Mouse (Mus musculus) ES-Bruce4 (cell line): Measurements from ENCODE around the gene A030014E15Rik. TPM values are rescaled to one million over a fixed set of nuclear protein-coding genes. Genes with fewer than 3 reads are reported as not detected.
"Not testable (repeated sequence)": the region's sequence is repeated elsewhere in the genome, so short reads cannot be mapped to it uniquely, and the experiment has no call there.

ENCODE experiments used
- H3K27ac ChIP-seq: 2 replicates; pipeline ENCODE4 v1.5.1; 2012; ENCODE audit warnings: low read length, inconsistent platforms; ENCODE audit not compliant: insufficient read depth
- H3K27me3 ChIP-seq: 2 replicates; pipeline ENCODE4 v1.6.1; 2012; ENCODE audit warnings: mild to moderate bottlenecking, low read length, inconsistent platforms; ENCODE audit not compliant: control insufficient read depth, poor library complexity, insufficient read depth, severe bottlenecking
- H3K36me3 ChIP-seq: 2 replicates; pipeline ENCODE4 v1.6.1; 2012; ENCODE audit warnings: inconsistent platforms, mild to moderate bottlenecking, low read length, moderate library complexity; ENCODE audit not compliant: control insufficient read depth, poor library complexity, insufficient read depth, severe bottlenecking
- H3K4me1 ChIP-seq: one replicate; pipeline ENCODE4 v1.8.1; 2011; ENCODE audit warnings: low read length; ENCODE audit not compliant: control insufficient read depth, insufficient read depth
- H3K4me3 ChIP-seq: 2 replicates; pipeline ENCODE4 v1.5.1; 2011; ENCODE audit warnings: low read depth, mild to moderate bottlenecking, low read length
- H3K9ac ChIP-seq: 2 replicates; pipeline ENCODE4 v1.6.1; 2012; ENCODE audit warnings: low read depth, mild to moderate bottlenecking, inconsistent platforms; ENCODE audit not compliant: poor library complexity, severe bottlenecking
- H3K9me3 ChIP-seq: replicated peaks from 2 replicates; pipeline ENCODE4 v1.6.1; 2012; ENCODE audit warnings: mild to moderate bottlenecking, low read length, inconsistent platforms; ENCODE audit not compliant: control insufficient read depth, poor library complexity, insufficient read depth, severe bottlenecking
- CTCF ChIP-seq: IDR thresholded peaks from one replicate; pipeline ENCODE4 v1.8.1; 2011; ENCODE audit warnings: low read depth, low read length
- EP300 ChIP-seq: IDR thresholded peaks from 2 replicates; pipeline ENCODE4 v1.6.1; 2011; ENCODE audit warnings: low read depth, low read length; ENCODE audit not compliant: insufficient read depth
- POLR2A ChIP-seq: IDR thresholded peaks from one replicate; pipeline ENCODE4 v1.8.1; 2011; ENCODE audit warnings: low read length; ENCODE audit not compliant: insufficient read depth
- polyA plus RNA-seq: library from polyadenylated mRNA; stranded (reverse); fragments of >200 nt; gene quantifications from 2 replicates; pipeline ENCODE4 v1.2.4, GENCODE M21; 2011; ENCODE audit warnings: low read depth; ENCODE audit not compliant: missing spikeins, insufficient read depth, insufficient read length

Gene A030014E15Rik
- polyA plus RNA-seq, 1 experiment, result not detected

DNA sequence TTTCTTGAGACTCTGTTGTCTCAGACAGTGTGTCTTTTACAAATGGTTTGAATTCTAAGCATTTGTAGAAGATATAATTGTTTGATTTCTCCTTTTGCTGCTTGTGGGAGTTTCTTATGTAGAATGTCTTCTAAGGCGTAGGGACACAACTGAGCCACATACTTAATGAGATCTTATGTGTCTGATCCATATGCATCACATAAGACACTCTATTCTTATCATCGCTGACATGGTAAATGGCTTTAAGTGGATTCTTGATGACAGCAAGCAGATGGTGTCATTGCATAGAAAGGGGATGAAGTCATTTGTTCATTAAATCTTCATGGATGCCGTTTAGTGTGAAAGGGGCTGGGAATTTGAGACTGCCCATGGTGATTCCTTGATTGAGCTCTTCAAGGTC is 18.8 kb upstream of the A030014E15Rik start:
- H3K27ac ChIP-seq, result no peak overlapping the region
- no peaks in the 10 kb centered on the region for H3K4me1 ChIP-seq
- no peak overlapping the region for H3K4me3 ChIP-seq
- TF ChIP-seq POLR2A, result no peak
- H3K36me3 ChIP-seq, result peaks cover 10% of the 10 kb centered on the region
- H3K27me3 ChIP-seq, result no peaks in the 10 kb centered on the region; the same call in 1 of the 2 replicates
- H3K9me3 ChIP-seq, result no peaks in the 10 kb centered on the region
- H3K9ac ChIP-seq, result no peak overlapping the region

DNA sequence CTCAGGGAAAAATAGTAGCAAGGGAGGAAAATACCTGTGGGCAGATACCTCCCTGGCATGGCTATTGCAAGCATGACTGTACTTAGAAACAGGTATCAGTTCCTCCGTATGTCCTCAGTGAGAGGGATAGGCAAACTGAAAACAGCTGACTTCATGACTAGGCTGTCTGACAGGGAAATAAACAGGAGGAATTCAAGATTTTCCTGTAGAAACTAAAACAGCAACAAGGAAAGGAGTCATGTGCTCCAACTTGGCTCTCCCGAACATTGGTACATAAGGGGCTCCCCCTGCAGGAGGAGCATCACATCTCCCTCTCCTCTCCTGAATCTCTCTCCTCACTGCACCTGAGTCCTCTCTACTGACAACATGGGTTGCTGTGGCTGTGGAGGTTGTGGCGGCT is 11.7 kb upstream of the A030014E15Rik start, which contains the start of gene A030005L19Rik:
Gene A030005L19Rik (plus strand): TSS at position 301 of the 400 bp plus-strand sequence.
- H3K9ac ChIP-seq, result no peak within 1 kb of the TSS
- no peaks in the 10 kb centered on the region for H3K4me1 ChIP-seq
- no peak within 1 kb of the TSS for H3K27ac ChIP-seq
- TF ChIP-seq POLR2A, result no peak
- TF ChIP-seq CTCF, result peak; percentile 18
- TF ChIP-seq EP300, result no peak
- no peak within 1 kb of the TSS for H3K4me3 ChIP-seq
- H3K27me3 ChIP-seq, result no peaks in the 10 kb centered on the region; the same call in 1 of the 2 replicates
- no peaks in the 10 kb centered on the region for H3K9me3 ChIP-seq
- H3K36me3 ChIP-seq, result no peaks in the 10 kb centered on the region

DNA sequence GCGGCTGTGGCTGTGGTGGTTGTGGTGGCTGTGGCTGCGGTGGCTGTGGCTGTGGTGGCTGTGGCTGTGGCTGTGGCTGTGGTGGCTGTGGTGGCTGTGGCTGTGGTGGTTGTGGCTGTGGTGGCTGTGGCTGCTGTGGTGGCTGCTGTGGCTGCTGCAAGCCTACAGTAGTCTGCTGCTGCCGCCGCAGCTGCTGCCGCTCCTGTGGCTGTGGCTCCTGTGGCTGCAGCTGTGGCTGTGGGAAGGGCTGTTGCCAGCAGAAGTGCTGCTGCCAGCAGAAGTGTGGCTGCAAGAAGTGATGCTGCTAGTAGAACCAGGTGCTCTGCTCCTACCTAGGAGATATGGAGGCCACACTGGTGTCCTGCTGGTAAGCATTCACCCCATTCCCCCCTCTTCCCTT is 11.3 kb upstream of the A030014E15Rik start:
- H3K27ac ChIP-seq, H3K4me1 ChIP-seq, H3K27me3 ChIP-seq, H3K4me3 ChIP-seq, H3K9me3 ChIP-seq, H3K9ac ChIP-seq, H3K36me3 ChIP-seq: not testable (repeated sequence)

DNA sequence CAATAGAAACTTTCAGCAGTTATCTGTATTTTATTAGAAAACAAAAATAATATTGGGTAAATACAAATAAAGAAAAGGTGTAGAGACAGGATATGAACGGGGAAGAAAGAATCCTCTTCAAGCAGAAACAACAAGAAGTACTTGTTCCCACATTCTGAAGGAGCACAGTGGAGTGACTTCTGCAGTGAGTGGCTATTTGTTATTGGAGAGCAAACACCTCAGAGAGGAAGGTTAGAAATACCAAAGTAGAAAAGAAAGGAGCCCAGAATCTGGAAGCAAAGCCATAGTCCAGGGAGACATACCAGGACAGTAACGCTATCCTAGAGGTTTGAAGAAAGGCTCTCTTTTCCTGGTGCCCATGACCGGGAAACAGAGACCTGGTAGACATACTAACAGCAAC is 5.8 kb downstream of the A030014E15Rik start:
- H3K9ac ChIP-seq, H3K4me3 ChIP-seq, H3K27me3 ChIP-seq, H3K4me1 ChIP-seq, H3K9me3 ChIP-seq, H3K27ac ChIP-seq, H3K36me3 ChIP-seq: not testable (repeated sequence)

DNA sequence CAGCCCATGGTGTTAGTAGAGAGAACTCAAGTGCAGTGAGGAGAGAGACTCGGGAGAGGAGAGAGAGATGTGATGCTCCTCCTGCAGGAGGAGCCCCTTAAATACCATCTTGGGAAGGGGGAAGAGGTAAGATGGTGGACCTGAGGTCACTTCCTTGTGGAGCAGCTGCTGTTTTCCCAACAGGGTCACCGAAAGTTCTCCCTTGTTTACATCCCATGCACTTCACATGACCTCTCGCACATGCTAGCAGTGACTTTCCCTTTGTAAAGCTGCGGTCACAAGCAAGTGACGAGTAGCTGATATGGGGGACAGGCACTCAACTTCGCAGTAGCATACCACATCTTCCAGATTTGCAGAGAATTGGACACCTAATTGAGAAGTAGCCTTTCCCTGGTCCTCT is 6.6 kb downstream of the A030014E15Rik start, which contains the start of gene Gm6217:
Gene Gm6217 (minus strand): TSS at position 74 of the 400 bp plus-strand sequence.
- H3K4me1 ChIP-seq, H3K27me3 ChIP-seq, H3K27ac ChIP-seq, H3K9ac ChIP-seq, H3K36me3 ChIP-seq, H3K9me3 ChIP-seq, H3K4me3 ChIP-seq: not testable (repeated sequence)

DNA sequence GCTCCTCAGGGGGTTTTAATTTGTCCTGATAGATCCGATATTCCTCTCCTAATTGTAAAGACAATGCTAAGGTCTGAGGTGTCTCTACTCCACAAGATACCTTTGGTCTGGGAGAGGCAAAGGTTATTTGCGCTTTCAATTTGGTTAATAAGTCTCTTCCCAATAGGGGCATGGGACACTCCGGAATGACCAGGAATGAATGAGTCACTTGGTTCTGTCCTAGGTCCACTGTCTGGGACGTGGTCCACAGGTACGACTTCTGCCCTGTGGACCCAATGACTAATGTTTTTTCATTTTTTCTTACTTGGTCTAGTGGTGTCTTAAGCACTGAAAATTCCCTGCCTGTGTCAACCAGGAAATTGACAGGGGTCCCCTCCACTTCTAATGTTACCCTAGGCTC is 13.9 kb downstream of the A030014E15Rik start:
- Histone ChIP-seq H3K4me3 (no peak overlapping the region), H3K27me3 (no peaks in the 10 kb centered on the region; the same call in 1 of the 2 replicates), H3K9me3 (peaks cover 27% of the 10 kb centered on the region), H3K9ac (no peak overlapping the region), H3K27ac (no peak overlapping the region), H3K36me3 (no peaks in the 10 kb centered on the region), H3K4me1 (no peaks in the 10 kb centered on the region)
- TF ChIP-seq EP300 (no peak), CTCF (no peak), POLR2A (no peak)

DNA sequence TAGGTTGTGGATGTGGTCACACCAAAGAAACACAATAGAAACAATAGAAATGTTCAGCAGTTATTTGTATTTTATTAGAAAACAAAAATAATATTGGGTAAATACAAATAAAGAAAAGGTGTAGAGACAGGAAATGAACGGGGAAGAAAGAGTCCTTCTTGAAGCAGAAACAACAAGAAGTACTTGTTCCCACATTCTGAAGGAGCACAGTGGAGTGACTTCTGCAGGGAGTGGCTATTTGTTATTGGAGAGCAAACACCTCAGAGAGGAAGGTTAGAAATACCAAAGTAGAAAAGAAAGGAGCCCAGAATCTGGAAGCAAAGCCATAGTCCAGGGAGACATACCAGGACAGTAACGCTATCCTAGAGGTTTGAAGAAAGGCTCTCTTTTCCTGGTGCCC is 17.8 kb downstream of the A030014E15Rik start:
- H3K27ac ChIP-seq, H3K9ac ChIP-seq, H3K36me3 ChIP-seq, H3K27me3 ChIP-seq, H3K4me3 ChIP-seq, H3K4me1 ChIP-seq: not testable (repeated sequence)
- peaks cover 27% of the 10 kb centered on the region for H3K9me3 ChIP-seq

DNA sequence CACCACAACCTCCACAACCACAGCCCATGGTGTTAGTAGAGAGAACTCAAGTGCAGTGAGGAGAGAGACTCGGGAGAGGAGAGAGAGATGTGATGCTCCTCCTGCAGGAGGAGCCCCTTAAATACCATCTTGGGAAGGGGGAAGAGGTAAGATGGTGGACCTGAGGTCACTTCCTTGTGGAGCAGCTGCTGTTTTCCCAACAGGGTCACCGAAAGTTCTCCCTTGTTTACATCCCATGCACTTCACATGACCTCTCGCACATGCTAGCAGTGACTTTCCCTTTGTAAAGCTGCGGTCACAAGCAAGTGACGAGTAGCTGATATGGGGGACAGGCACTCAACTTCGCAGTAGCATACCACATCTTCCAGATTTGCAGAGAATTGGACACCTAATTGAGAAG is 18.6 kb downstream of the A030014E15Rik start, which contains the start of gene A030003K21Rik:
Gene A030003K21Rik (minus strand): TSS at position 94 of the 400 bp plus-strand sequence.
- not testable (repeated sequence) for H3K27me3 ChIP-seq, H3K36me3 ChIP-seq, H3K4me1 ChIP-seq, H3K27ac ChIP-seq, H3K4me3 ChIP-seq, H3K9ac ChIP-seq
- peaks cover 27% of the 10 kb centered on the region for H3K9me3 ChIP-seq

DNA sequence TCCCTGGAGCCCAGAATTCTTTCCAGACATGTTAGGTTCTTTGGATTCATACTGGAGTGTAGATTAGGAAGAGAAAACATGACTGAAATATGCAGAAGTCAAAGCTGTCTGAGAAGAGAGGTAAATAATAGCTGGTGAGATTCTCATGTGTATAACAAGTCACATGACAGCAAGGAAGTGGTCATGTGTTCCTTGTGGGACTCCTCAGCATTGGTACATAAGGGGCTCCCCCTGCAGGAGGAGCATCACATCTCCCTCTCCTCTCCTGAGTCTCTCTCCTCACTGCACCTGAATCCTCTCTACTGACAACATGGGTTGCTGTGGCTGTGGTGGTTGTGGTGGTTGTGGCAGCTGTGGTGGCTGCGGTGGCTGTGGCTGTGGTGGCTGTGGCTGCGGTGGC is 21.3 kb downstream of the A030014E15Rik start:
- H3K36me3 ChIP-seq, H3K9me3 ChIP-seq, H3K4me1 ChIP-seq, H3K27me3 ChIP-seq, H3K9ac ChIP-seq, H3K27ac ChIP-seq, H3K4me3 ChIP-seq: not testable (repeated sequence)
